Mouse (Mus musculus) limb, embryonic 15.5 days (tissue): ENCODE data around the gene Ddx19a. TPM values are rescaled to one million over a fixed set of nuclear protein-coding genes. Genes with fewer than 3 reads are reported as not detected.
"Not testable (repeated sequence)": the region's sequence is repeated elsewhere in the genome, so short reads cannot be mapped to it uniquely, and the experiment has no call there.

Experiments used
- ATAC-seq: fragments of 200-750 bp; cut with Nextera tagmentation; 2 replicates; pipeline ENCODE4 v1.8.0; 2017; ENCODE audit warnings: low read depth, moderate TSS enrichment; ENCODE audit not compliant: insufficient number of reproducible peaks, low FRiP score, low TSS enrichment
- H3K27ac ChIP-seq: fragments of 300-500 bp; sonication (generic); 2 replicates; pipeline ENCODE4 v1.5.1; 2015; ENCODE audit warnings: moderate library complexity, mild to moderate bottlenecking, inconsistent platforms
- H3K27me3 ChIP-seq: fragments of 300-500 bp; sonication (generic); 2 replicates; pipeline ENCODE4 v1.6.1; 2015; ENCODE audit warnings: inconsistent platforms
- H3K36me3 ChIP-seq: fragments of 300-500 bp; sonication (generic); 2 replicates; pipeline ENCODE4 v1.6.1; 2015; ENCODE audit warnings: inconsistent platforms
- H3K4me1 ChIP-seq: fragments of 300-500 bp; sonication (generic); 2 replicates; pipeline ENCODE4 v1.6.1; 2015; ENCODE audit warnings: inconsistent platforms
- H3K4me2 ChIP-seq: fragments of 300-500 bp; sonication (generic); 2 replicates; pipeline ENCODE4 v1.6.1; 2015; ENCODE audit warnings: mild to moderate bottlenecking, inconsistent platforms
- H3K4me3 ChIP-seq: fragments of 300-500 bp; sonication (generic); 2 replicates; pipeline ENCODE4 v1.5.1; 2015; ENCODE audit warnings: mild to moderate bottlenecking, inconsistent platforms
- H3K9ac ChIP-seq: fragments of 300-500 bp; sonication (generic); 2 replicates; pipeline ENCODE4 v1.6.1; 2015; ENCODE audit warnings: inconsistent platforms
- H3K9me3 ChIP-seq: fragments of 300-500 bp; sonication (generic); 2 replicates; pipeline ENCODE4 v1.6.1; 2016; ENCODE audit warnings: inconsistent platforms
- WGBS: fragments of 180-500 bp; shearing (Covaris S2); methylation state at CpG from one replicate; pipeline ENCODE4 v1.1.7; 2015; 5-methylcytosine and 5-hydroxymethylcytosine counted together
- polyA plus RNA-seq: library from polyadenylated mRNA; unstranded; fragments of >200 nt; fragmentation: Nextera tagmentation; extraction: Ambion mirVana; gene quantifications from 2 replicates; pipeline ENCODE4 v1.2.1, GENCODE M21; 2015

Ddx19a gene
- polyA plus RNA-seq, 1 experiment from 2014 or later: 12.4 TPM

GRCm38 (mm10) chr8:110965594-110965993, 32.0 kb downstream of the Ddx19a start:
- H3K4me2 ChIP-seq: no peak overlapping the region
- H3K9ac ChIP-seq: no peak overlapping the region
- no peak overlapping the region for H3K4me3 ChIP-seq
- no peaks in the 10 kb centered on the region for H3K9me3 ChIP-seq
- ATAC-seq: 0 out of 2 replicates have a peak, but pooled peaks have one; percentile 21
- no peaks in the 10 kb centered on the region for H3K27me3 ChIP-seq
- H3K36me3 ChIP-seq: peaks cover 58% of the 10 kb centered on the region
- peaks cover 18% of the 10 kb centered on the region for H3K4me1 ChIP-seq
- 43% methylated on average over 7 of the region's 7 CpGs for WGBS
- H3K27ac ChIP-seq: no peak overlapping the region

GRCm38 (mm10) chr8:110964666-110965065, 32.9 kb downstream of the Ddx19a start:
- H3K27ac ChIP-seq: no peak overlapping the region
- no peak for ATAC-seq
- 78% methylated on average over 7 of the region's 7 CpGs for whole genome bisulfite sequencing

GRCm38 (mm10) chr8:110963051-110963450, 34.5 kb downstream of the Ddx19a start:
- H3K4me3 ChIP-seq: no peak overlapping the region
- H3K27ac ChIP-seq: no peak overlapping the region
- H3K36me3 ChIP-seq: peaks cover 71% of the 10 kb centered on the region
- no peak for ATAC-seq
- no peaks in the 10 kb centered on the region for H3K27me3 ChIP-seq
- 94% methylated on average over 2 of the region's 2 CpGs for WGBS
- no peak overlapping the region for H3K9ac ChIP-seq
- H3K4me1 ChIP-seq: peaks cover 8% of the 10 kb centered on the region; the same call in 1 of the 2 replicates
- H3K9me3 ChIP-seq: no peaks in the 10 kb centered on the region
- H3K4me2 ChIP-seq: no peak overlapping the region

More at GRCm38 (mm10) chr8:110964666-110965065, 32.9 kb downstream of the Ddx19a start:
- Histone ChIP-seq H3K4me2 (no peak overlapping the region), H3K9ac (no peak overlapping the region), H3K4me3 (no peak overlapping the region), H3K27me3 (no peaks in the 10 kb centered on the region), H3K9me3 (no peaks in the 10 kb centered on the region), H3K36me3 (peaks cover 66% of the 10 kb centered on the region), H3K4me1 (peaks cover 11% of the 10 kb centered on the region; the same call in 1 of the 2 replicates)

GRCm38 (mm10) chr8:110959906-110960305, 37.7 kb downstream of the Ddx19a start:
- Histone ChIP-seq H3K9ac (no peak overlapping the region), H3K36me3 (peaks cover 64% of the 10 kb centered on the region), H3K4me1 (no peaks in the 10 kb centered on the region), H3K4me2 (no peak overlapping the region), H3K27me3 (no peaks in the 10 kb centered on the region), H3K27ac (no peak overlapping the region), H3K9me3 (no peaks in the 10 kb centered on the region), H3K4me3 (no peak overlapping the region)
- WGBS: 85% methylated on average over 6 of the region's 6 CpGs
- no peak for ATAC-seq

GRCm38 (mm10) chr8:110959071-110959780, 38.4 kb downstream of the Ddx19a start:
- H3K9me3 ChIP-seq: no peaks in the 10 kb centered on the region
- 94% methylated on average over 12 of the region's 12 CpGs for WGBS
- H3K4me3 ChIP-seq: no peak overlapping the region

GRCm38 (mm10) chr8:110958553-110958952, 39.0 kb downstream of the Ddx19a start:
- H3K9me3 ChIP-seq, H3K4me3 ChIP-seq, H3K27me3 ChIP-seq, H3K9ac ChIP-seq, H3K27ac ChIP-seq, ATAC-seq, H3K4me1 ChIP-seq, H3K4me2 ChIP-seq: not testable (repeated sequence)
- peaks cover 61% of the 10 kb centered on the region for H3K36me3 ChIP-seq
- 90% methylated on average over 7 of the region's 7 CpGs for WGBS

More at GRCm38 (mm10) chr8:110959071-110959780, 38.4 kb downstream of the Ddx19a start:
- H3K27ac ChIP-seq: no peak overlapping the region
- no peaks in the 10 kb centered on the region for H3K27me3 ChIP-seq
- no peak overlapping the region for H3K9ac ChIP-seq
- no peak overlapping the region for H3K4me2 ChIP-seq
- H3K4me1 ChIP-seq: 0 out of 2 replicates have a peak, but pooled peaks cover 2% of the 10 kb centered on the region
- no peak for ATAC-seq
- peaks cover 63% of the 10 kb centered on the region for H3K36me3 ChIP-seq

- no peak overlapping the region for H3K9ac ChIP-seq
- WGBS: 90% methylated on average over 5 of the region's 5 CpGs
- H3K4me3 ChIP-seq: no peak overlapping the region
- 0 out of 2 replicates have a peak, but pooled peaks cover 2% of the 10 kb centered on the region for H3K4me1 ChIP-seq
- no peak overlapping the region for H3K27ac ChIP-seq
- H3K36me3 ChIP-seq: peaks cover 59% of the 10 kb centered on the region
- no peaks in the 10 kb centered on the region for H3K9me3 ChIP-seq
- no peaks in the 10 kb centered on the region for H3K27me3 ChIP-seq
- ATAC-seq: no peak
- no peak overlapping the region for H3K4me2 ChIP-seq
Observed at GRCm38 (mm10) chr8:110958135-110958534, 39.5 kb downstream of the Ddx19a start.

- Histone ChIP-seq H3K9me3 (no peaks in the 10 kb centered on the region), H3K36me3 (peaks cover 54% of the 10 kb centered on the region), H3K4me3 (no peak overlapping the region), H3K4me2 (no peak overlapping the region), H3K4me1 (0 out of 2 replicates have a peak, but pooled peaks cover 2% of the 10 kb centered on the region), H3K9ac (no peak overlapping the region), H3K27ac (no peak overlapping the region), H3K27me3 (no peaks in the 10 kb centered on the region)
- WGBS: 93% methylated on average over 19 of the region's 19 CpGs
- no peak for ATAC-seq
Observed at GRCm38 (mm10) chr8:110957471-110957870, 40.1 kb downstream of the Ddx19a start.

GRCm38 (mm10) chr8:110956619-110957450, 40.8 kb downstream of the Ddx19a start:
- WGBS: 80% methylated on average over 15 of the region's 15 CpGs
- H3K4me1 ChIP-seq: 0 out of 2 replicates have a peak, but pooled peaks cover 2% of the 10 kb centered on the region
- no peaks in the 10 kb centered on the region for H3K27me3 ChIP-seq
- H3K4me3 ChIP-seq: no peak overlapping the region
- no peak overlapping the region for H3K4me2 ChIP-seq
- no peak overlapping the region for H3K9ac ChIP-seq
- no peak overlapping the region for H3K27ac ChIP-seq
- ATAC-seq: no peak; the same call in 1 of the 2 replicates
- peaks cover 51% of the 10 kb centered on the region for H3K36me3 ChIP-seq
- no peaks in the 10 kb centered on the region for H3K9me3 ChIP-seq

- ATAC-seq: no peak
- 72% methylated on average over 8 of the region's 8 CpGs for WGBS
Observed at GRCm38 (mm10) chr8:110954776-110955175, 42.8 kb downstream of the Ddx19a start.

GRCm38 (mm10) chr8:110950065-110950484, 47.5 kb downstream of the Ddx19a start:
- ATAC-seq: peak; percentile 61; the same call in 1 of the 2 replicates
- Histone ChIP-seq H3K4me1 (peaks cover 9% of the 10 kb centered on the region), H3K27me3 (no peaks in the 10 kb centered on the region), H3K4me2 (no peak overlapping the region), H3K27ac (no peak overlapping the region), H3K9me3 (no peaks in the 10 kb centered on the region), H3K4me3 (no peak overlapping the region), H3K36me3 (peaks cover 9% of the 10 kb centered on the region), H3K9ac (no peak overlapping the region)
- 64% methylated on average over 17 of the region's 17 CpGs for WGBS

More at GRCm38 (mm10) chr8:110954776-110955175, 42.8 kb downstream of the Ddx19a start:
- H3K9ac ChIP-seq: no peak overlapping the region
- no peak overlapping the region for H3K4me3 ChIP-seq
- peaks cover 9% of the 10 kb centered on the region for H3K4me1 ChIP-seq
- no peaks in the 10 kb centered on the region for H3K9me3 ChIP-seq
- H3K27me3 ChIP-seq: no peaks in the 10 kb centered on the region
- H3K36me3 ChIP-seq: peaks cover 40% of the 10 kb centered on the region
- H3K4me2 ChIP-seq: no peak overlapping the region
- no peak overlapping the region for H3K27ac ChIP-seq

- Histone ChIP-seq H3K4me2 (no peak overlapping the region), H3K9me3 (no peaks in the 10 kb centered on the region), H3K4me3 (no peak overlapping the region), H3K36me3 (no peaks in the 10 kb centered on the region), H3K4me1 (peaks cover 26% of the 10 kb centered on the region), H3K27me3 (no peaks in the 10 kb centered on the region), H3K9ac (no peak overlapping the region), H3K27ac (no peak overlapping the region)
- ATAC-seq: no peak
- 81% methylated on average over 4 of the region's 4 CpGs for WGBS
Observed at GRCm38 (mm10) chr8:110945716-110946115, 51.9 kb downstream of the Ddx19a start.
